Mouse (Mus musculus) hindlimb bud, embryonic 11.5 days (tissue): Measurements from ENCODE around the gene Hoxc12.

ENCODE experiments used
- DNase-seq: peaks from one replicate; pipeline ENCODE4 v3.0.0-alpha.2; 2012; ENCODE audit warnings: low read depth, low spot score; ENCODE audit errors: extremely low spot score

The Hoxc12 gene

GRCm38 (mm10) chr15:102936279-102936972 is at the start of gene Hoxc12:
Hoxc12 (plus strand) TSS chr15:102936757.
- no peak for DNase-seq

- no peak for DNase-seq
Measured at GRCm38 (mm10) chr15:102895115-102895514, 41.4 kb upstream of the Hoxc12 start.

DNA sequence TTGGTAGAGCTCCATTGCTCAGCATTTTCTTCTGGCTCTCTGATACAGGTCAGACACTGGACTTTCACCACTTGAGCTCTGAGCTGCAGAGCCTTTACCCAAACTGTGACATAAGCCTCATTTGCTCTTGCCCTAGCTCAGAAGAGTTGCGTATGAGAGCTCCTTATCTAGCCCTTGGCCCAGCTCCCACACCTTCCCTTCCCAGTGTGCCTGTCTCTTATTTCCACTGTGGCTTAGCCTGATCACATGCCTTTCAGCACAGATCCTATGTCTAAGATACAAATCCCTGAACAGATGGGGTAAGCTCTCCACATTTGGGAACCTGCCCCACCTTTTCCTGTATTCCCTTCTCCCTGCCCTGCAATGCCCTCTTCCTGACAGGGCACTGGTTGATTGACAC is 31.6 kb upstream of the Hoxc12 start:
- DNase-seq, result no peak

GRCm38 (mm10) chr15:102909536-102909935 is 27.0 kb upstream of the Hoxc12 start:
- no peak for DNase-seq

DNA sequence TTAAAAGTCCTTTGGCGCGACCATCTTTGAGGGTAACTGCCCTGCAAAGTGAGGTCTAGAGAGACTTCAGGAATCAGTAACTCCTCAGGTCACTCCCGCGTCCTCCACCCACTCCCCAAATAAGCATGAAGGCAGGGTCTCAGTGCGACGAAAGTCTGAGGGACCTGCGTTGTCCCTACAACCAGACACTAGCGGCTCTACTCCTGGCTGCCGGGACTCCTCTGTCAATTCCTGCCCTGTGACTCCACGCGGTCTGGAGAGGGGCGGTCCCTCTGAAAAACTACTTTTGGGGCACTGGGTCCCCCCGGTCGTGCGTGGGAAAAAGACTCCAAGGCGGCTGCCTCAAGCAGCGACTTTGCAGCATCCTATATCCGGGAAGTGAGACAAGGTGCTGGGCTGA is 26.5 kb upstream of the Hoxc12 start:
- DNase-seq, result no peak

DNA sequence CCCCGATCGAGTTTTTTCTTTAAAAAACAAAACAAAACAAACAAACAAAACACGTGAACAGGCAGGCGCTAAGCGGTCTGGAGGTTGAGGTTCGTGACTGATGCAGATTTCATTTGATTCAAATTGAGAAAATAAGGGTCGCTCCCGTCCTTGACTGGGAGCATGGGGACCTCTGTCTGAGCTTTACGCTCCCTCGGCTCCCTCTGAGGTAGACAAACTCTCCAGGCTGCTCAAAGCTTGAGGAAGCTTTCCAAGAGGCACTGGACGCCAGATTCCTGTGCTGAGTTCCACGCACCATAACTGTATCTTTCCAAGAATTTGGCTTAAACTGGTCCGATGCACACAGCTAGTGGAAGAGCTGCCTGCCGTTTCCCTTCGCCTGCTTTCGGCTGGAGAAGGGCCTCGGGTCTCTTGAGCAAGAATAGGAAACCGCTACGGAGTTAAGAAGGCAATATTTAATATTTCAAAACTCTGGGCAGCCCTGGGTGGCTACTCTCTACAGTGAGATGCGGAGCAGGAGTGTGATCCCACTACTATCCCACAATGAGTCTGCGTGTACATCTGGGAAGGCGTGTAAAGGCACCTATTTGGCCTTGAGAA is 26.0 kb upstream of the Hoxc12 start:
- DNase-seq, result no peak

- DNase-seq, result no peak
Measured at GRCm38 (mm10) chr15:102913038-102913585, 23.4 kb upstream of the Hoxc12 start.

DNA sequence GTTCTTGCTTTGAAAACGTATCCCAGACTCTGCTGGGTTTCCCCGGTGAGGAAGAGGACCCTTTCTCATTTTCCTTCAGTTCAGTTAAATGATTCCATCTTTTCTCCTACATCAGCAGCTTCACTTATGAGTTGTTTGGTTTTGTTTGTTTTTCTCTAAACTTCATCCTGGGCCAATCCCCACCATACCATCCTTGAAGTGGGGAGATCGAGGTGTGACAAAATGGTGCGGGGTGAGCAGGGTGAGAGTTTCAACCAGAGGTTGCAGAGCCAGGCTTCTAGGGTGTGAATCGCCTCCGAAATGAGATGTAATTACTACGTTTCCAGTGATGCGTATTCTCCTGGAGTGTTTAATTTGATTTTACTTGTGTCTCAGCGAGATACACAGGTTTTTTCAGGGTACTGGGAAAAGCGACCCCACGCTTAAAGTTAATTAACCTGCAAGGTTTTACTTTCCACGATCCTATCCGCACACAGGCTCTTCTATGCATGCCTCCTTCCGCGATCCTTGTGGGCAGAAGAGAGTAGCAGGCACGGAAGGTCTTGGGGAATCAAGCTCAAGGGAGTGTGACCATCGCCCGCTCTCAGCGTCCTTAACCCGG is 18.5 kb upstream of the Hoxc12 start:
- DNase-seq, result no peak

DNA sequence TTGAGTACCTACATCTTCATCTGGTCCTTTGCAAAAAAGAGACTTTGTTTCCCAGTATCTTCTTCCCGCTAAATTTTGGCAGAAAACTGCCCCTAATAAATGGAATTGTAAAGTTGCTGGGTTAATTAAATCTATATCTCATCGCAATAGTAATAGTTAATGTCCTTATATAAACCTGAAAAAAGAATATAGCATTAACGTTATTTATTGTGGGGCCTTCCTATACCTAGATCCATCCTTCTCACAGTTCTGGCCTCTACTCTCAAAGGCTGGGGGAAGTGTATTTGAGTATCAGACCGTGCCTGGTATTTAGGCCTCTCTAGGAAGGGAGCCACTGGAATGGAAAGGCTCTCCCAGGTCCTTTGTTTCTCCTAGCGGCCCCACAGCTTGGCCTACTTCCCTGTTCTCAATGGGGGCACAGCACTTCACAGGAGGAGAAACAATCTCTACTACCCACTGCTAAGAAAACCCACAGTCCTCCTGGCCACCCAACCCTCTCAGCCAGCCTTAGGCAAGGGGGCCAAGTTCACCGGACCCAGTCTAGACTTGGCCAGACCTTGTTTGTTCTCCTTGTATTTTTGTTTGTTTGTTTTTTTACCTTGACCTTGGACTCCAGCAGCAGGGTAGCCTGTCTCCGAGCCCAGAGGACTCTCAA is 17.8 kb upstream of the Hoxc12 start:
- no peak for DNase-seq

DNA sequence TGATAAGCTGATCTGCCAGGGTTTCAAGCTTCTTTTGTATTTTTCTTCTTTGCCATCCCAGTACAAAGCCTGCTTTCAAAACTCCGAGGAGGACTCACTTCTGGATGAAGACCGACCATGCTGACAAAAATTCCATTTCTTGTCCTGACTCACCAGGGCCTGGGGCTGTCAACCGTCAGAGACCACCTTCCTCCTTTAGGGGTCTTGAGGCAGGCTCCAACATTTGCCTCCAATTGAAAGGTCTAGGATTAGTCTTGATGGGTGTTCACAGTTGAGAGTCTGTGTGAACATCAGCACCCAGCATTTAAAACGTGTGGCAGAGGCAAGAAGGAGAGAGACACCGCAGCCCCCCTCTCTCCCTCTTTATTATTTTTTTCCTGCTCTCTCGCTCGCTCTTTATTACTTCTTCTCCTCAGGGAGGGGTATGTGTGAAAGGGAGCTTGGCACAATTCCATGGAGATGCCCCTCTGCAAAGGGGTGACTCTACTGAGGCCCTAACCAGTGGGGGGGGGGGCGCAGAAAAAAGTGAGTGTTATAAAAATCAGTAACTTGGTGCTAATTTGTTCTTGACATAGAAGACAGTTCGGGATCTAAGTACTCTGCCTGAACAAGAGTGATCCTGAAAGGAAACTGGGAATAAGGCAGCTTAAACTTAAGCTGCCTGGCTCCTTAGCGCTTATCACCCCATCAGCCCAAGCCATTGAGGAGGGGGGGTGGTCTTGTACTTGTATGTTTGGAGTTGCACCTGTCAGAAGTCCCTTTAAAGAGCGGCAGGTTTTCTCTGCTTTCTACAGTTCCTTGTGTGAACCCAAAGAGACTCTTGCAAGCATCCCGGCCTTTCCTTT is 17.0 kb upstream of the Hoxc12 start:
- no peak for DNase-seq

DNA sequence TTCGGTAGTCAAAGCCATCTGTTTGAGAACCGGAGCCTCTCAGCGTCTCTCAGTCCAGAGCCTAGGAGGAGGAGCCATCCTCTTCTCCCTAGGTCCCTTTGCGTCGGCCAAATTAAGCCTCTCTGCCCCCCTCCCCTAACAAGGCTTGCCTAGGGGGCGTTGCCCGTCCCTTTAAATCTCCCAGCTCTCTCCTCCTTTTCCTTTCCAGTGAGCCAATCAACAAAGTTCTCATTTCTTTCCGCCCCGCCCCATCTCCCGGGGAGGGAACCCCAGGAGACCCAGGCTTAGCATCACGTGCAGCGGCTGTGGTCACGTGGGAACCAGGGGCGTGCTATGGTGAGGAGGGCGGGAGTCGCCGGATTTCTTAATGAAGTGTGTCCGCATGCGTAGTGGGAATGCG is 15.9 kb upstream of the Hoxc12 start:
- peak; percentile 91 for DNase-seq

GRCm38 (mm10) chr15:102921053-102922011 is 15.2 kb upstream of the Hoxc12 start, which contains the start of gene Hoxc13:
Hoxc13 (plus strand) TSS chr15:102921103.
- no peak for DNase-seq

GRCm38 (mm10) chr15:102922012-102922362 is 14.6 kb upstream of the Hoxc12 start:
- DNase-seq, result no peak

DNA sequence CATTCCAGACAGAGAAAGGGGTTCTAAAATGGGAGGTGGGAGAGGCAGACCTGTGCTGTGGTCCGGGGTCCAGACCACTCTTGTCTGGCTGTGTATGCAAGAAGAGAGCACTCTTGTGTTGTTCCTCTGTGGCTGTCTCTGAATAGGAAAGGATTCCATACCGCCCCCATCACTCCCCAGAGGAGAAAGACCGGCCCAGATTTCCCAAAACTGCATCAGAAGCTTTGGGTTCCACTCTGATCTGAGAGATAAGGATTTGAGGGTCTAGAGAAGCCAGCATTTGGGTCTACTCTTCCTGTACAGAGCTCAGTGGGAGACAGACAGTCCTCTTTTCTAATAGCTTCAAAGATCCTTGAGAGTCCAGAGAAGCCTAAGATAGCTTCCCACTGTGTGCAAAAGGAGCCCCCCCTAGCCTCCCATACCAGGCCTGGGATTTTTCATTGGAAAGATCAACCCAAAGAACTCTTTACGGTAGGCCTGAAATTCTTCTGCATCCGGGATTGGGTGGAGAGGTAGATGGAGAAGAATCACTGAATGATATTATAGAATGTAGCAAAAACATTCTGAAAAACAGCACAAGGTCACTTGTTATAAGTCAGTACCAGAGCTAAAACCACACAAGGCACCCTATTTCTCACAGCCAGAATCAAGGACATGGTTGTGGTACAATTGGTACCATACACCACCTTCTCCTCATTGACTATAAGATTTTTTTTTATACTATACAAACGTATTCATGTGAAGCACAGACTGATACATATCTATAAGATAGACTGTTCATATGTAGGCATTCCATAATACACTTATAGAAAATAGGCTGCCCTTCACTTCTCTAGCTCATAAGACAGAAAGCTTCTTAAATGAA is 13.7 kb upstream of the Hoxc12 start:
- DNase-seq, result no peak

- DNase-seq, result no peak
Measured at GRCm38 (mm10) chr15:102927032-102927645, 9.4 kb upstream of the Hoxc12 start.

- DNase-seq, result no peak
Measured at GRCm38 (mm10) chr15:102931706-102932358, 4.7 kb upstream of the Hoxc12 start.

DNA sequence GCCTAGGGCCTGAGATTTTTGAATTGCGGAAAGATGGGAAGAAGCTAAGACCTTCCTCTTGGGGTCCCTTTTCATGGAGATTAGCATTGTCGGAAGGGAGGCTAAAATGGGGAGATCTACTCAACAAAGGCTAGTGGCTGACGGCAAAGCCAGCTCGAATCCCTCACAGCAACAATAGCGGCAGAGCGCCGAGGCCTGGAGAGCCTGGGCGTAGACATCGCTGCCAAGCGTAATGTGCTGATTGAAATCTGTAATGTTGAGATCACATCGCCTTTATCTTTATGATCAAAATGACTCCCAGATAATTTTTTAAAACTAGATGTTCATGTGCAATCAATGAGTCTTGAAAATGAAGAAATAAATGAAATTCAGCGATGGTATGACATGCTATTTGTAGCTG is 2.1 kb upstream of the Hoxc12 start:
- no peak for DNase-seq

GRCm38 (mm10) chr15:102934897-102935296 is 1.7 kb upstream of the Hoxc12 start:
- DNase-seq, result no peak
